Mouse (Mus musculus) forebrain, embryonic 14.5 days (tissue): Measurements from ENCODE around the gene Tfr2. TPM values are rescaled to one million over a fixed set of nuclear protein-coding genes. Genes with fewer than 3 reads are reported as not detected.

Experiments used
- ATAC-seq: fragments of 200-750 bp; cut with Nextera tagmentation; 2 replicates; pipeline ENCODE4 v1.8.0; 2017; ENCODE audit warnings: mild to moderate bottlenecking, moderate library complexity
- DNase-seq: peaks from one replicate; pipeline ENCODE4 v3.0.0-alpha.2; 2015; ENCODE audit warnings: low spot score
- H3K27ac ChIP-seq: fragments of 300-500 bp; sonication (generic); 2 replicates; pipeline ENCODE4 v1.5.1; 2014; ENCODE audit warnings: low read depth, mild to moderate bottlenecking, control low read depth, low read length, moderate library complexity
- H3K27me3 ChIP-seq: fragments of 300-500 bp; sonication (generic); replicated peaks from 2 replicates; pipeline ENCODE4 v1.6.1; 2014; ENCODE audit warnings: low read length, control low read depth, mixed read lengths; ENCODE audit not compliant: control insufficient read depth, insufficient read depth
- H3K36me3 ChIP-seq: fragments of 300-500 bp; sonication (generic); 2 replicates; pipeline ENCODE4 v1.6.1; 2014; ENCODE audit warnings: low read length, control low read depth; ENCODE audit not compliant: control insufficient read depth, insufficient read depth
- H3K4me1 ChIP-seq: fragments of 300-500 bp; sonication (generic); 2 replicates; pipeline ENCODE4 v1.6.1; 2014; ENCODE audit warnings: antibody characterized with exemption, low read length, control low read depth; ENCODE audit not compliant: control insufficient read depth, insufficient read depth
- H3K4me2 ChIP-seq: fragments of 300-500 bp; sonication (generic); 2 replicates; pipeline ENCODE4 v1.6.1; 2014; ENCODE audit warnings: mild to moderate bottlenecking, control low read depth, low read length
- H3K4me3 ChIP-seq: fragments of 300-500 bp; sonication (generic); 2 replicates; pipeline ENCODE4 v1.5.1; 2014; ENCODE audit warnings: low read depth, low read length, control low read depth
- H3K9ac ChIP-seq: fragments of 300-500 bp; sonication (generic); 2 replicates; pipeline ENCODE4 v1.6.1; 2014; ENCODE audit warnings: mild to moderate bottlenecking, low read length, control low read depth, moderate library complexity
- H3K9me3 ChIP-seq: fragments of 300-500 bp; sonication (generic); replicated peaks from 2 replicates; pipeline ENCODE4 v1.6.1; 2016; ENCODE audit warnings: low read length, control low read depth, mixed read lengths; ENCODE audit not compliant: control insufficient read depth
- WGBS: fragments of 180-500 bp; shearing (Covaris S2); extraction: QIAGEN DNeasy Blood & Tissue Kit; methylation state at CpG from one replicate; pipeline ENCODE4 v1.1.7; 2014; 5-methylcytosine and 5-hydroxymethylcytosine counted together
- polyA plus RNA-seq: library from polyadenylated mRNA; unstranded; fragments of >200 nt; fragmentation: Nextera tagmentation; extraction: Ambion mirVana; gene quantifications from 2 replicates; pipeline ENCODE4 v1.2.1, GENCODE M21; 2014

Gene Tfr2
- polyA plus RNA-seq, 1 experiment from 2014 or later = 1.8 TPM

DNA sequence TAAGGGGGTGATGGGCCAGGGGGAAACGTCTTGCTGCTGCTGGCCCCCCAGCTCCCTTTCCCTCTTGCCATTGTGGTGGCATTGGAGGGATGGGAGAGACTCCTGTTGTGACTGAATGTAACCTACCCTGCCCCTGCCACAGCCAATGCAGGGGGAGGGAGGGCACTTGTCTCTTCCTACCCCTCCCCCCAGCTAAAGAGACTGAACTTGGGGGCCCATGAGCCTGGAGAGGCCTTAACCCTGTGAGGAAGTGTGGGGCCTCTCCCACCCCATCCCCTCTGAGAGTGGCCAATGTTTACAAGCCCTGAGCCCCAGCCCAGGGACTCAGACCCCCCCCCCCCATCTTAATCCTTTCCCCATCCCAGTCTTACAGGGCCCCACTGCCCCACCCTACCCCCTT is 42.2 kb upstream of the Tfr2 start:
- Histone ChIP-seq H3K9ac (no peak overlapping the region), H3K4me1 (peaks cover 7% of the 10 kb centered on the region; the same call in 1 of the 2 replicates), H3K4me3 (no peak overlapping the region), H3K27me3 (no peaks in the 10 kb centered on the region), H3K36me3 (peaks cover 76% of the 10 kb centered on the region), H3K27ac (peak overlapping the region; percentile 44; the same call in 1 of the 2 replicates), H3K9me3 (no peaks in the 10 kb centered on the region), H3K4me2 (no peak overlapping the region)
- 40% methylated on average over 1 of the region's 1 CpGs for WGBS
- ATAC-seq (no peak), DNase-seq (no peak)

DNA sequence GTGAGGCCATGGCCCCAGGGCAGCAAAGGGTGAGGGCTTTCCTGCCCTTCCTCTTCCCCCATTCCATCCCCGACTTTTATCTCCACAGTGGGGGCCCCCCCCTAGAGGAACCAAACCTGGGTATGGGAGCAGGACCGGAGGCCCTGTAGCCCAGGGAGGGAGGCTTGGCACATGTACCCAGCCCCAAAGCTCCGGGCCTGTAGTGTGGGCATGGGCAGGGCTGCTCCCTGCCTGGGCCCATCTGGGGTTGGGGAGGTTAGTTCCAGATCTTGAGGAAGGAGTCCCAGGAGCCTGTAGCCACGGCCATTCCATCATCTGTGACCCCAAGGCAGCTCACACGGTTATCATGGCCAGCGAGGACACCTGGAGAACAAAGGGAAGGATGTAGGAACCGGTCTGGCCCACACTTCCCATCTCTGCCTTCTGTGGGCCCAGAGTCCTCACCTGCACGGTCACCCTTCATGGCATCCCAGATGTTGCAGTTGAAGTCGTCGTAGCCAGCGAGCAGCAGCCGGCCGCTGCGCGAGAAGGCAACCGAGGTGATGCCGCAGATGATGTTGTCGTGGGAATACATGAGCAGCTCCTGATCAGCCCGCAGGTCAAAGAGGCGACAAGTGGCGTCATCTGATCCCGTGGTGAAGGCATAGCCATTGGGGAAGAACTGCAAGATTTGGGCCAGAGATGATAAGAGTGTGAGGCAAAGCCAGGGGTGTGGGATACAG is 41.2 kb upstream of the Tfr2 start:
- DNase-seq = no peak
- peaks cover 7% of the 10 kb centered on the region; the same call in 1 of the 2 replicates for H3K4me1 ChIP-seq
- no peaks in the 10 kb centered on the region for H3K27me3 ChIP-seq
- no peak for ATAC-seq
- no peaks in the 10 kb centered on the region for H3K9me3 ChIP-seq
- H3K27ac ChIP-seq = no peak overlapping the region
- no peak overlapping the region for H3K4me3 ChIP-seq
- 85% methylated on average over 22 of the region's 22 CpGs for WGBS
- H3K36me3 ChIP-seq = peaks cover 66% of the 10 kb centered on the region
- H3K4me2 ChIP-seq = no peak overlapping the region
- H3K9ac ChIP-seq = no peak overlapping the region

DNA sequence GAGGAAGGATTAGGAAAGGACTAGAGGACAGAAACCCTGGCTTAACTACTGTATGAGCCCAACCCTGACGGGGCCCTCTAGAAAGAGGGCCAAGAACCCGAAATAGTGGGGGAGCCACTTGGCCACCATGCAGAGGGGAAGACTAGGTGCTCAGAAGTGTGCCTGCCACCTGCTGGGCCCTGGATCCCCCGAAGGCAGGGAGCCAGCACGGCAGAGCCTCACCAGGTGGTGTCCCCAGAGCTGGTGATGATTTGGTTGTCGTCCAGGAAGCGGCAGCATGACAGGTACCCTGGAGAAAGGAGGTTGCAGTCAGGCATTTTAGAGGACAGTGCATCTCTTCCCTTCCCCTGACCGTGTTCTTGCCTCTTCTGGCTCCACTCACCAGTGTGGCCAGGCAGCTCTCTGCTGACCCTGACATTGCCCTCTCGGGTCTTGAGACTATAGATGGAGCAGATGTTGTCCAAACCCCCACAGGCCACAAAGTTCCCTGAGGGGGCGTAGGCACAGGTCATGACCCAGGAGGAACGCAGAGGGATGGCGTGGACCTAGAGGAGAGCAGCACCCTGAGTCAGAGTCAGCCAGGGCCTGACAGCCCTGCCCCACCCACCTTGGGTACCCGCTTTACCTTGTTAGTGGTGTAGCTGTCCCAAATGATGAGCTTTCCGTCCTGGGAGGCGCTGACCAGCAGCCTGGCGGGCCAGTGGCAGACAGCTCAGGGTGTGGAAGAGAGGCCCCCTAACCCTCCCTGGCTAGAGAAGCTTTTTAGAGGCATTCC is 40.2 kb upstream of the Tfr2 start:
- WGBS = 83% methylated on average over 15 of the region's 15 CpGs
- Histone ChIP-seq H3K9ac (peak overlapping the region; percentile 98), H3K27ac (peak overlapping the region; percentile 27; the same call in 1 of the 2 replicates), H3K4me2 (peak overlapping the region; percentile 68), H3K27me3 (no peaks in the 10 kb centered on the region), H3K4me1 (peaks cover 10% of the 10 kb centered on the region), H3K36me3 (peaks cover 56% of the 10 kb centered on the region), H3K9me3 (no peaks in the 10 kb centered on the region), H3K4me3 (peak overlapping the region; percentile 95)
- DNase-seq (no peak), ATAC-seq (no peak)

DNA sequence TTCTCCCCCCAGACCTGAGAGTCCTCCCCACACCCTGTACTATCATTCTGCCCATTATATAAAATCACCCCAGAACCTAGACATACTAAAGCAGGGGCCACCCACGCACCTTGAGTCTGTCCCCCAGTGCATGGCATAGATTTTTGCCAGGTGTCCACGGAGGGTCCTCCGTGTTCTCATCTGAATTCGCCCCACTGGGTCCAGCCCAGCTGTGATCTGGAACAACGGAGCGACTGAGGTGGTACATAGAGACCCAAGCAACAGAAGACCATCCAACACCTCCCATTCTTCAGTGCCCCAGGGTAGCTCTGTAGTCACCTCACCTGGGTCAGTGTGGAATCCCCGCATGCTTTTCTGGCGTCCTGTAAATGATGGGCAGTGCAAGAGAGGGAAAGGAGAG is 39.6 kb upstream of the Tfr2 start:
- peak overlapping the region; percentile 95 for H3K4me3 ChIP-seq
- H3K9me3 ChIP-seq = no peaks in the 10 kb centered on the region
- peak overlapping the region; percentile 98 for H3K27ac ChIP-seq
- H3K27me3 ChIP-seq = no peaks in the 10 kb centered on the region
- peak overlapping the region; percentile 98 for H3K9ac ChIP-seq
- H3K4me2 ChIP-seq = peak overlapping the region; percentile 68
- H3K4me1 ChIP-seq = peaks cover 10% of the 10 kb centered on the region
- H3K36me3 ChIP-seq = peaks cover 49% of the 10 kb centered on the region
- DNase-seq = no peak
- ATAC-seq = no peak
- 63% methylated on average over 8 of the region's 8 CpGs for WGBS

DNA sequence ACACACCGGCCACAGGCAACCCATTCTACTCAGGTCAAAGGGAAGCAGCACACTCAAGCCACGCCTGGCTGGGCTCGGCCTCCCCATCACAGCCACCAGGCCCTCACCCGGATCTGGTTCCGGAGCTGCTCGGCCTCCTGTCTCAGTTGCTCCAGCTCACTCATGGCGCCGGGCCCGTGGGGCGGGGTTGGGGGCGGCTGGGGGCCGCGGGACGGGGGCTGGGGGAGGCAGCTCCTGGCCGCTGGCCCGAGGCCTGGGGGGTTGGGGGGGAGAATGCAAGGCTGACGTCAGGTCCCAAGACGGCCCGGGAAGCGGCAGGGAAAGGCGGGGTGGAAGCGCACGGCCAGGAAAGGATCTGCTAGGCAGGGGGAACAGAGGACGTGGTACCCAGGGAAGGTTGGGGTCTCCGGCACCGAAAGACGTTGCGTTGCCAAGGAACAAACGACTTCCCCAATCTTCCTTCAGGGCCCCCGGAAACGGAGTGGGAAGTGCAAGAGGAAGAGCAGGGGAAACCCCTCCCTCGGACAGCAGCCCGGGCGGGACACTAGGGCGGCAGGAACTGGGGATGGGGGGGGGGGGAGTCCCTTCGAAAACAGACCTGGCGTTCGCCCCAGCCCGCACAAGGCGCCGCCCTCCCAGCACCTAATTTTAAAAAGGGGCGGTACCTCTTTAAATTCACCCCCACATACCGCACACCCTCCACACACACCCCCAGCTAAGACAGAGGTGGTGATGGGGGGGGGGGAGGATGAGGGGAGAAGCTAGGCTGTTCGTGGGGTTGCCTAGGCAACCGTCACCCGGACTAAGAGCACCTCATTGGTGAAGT is 38.8 kb upstream of the Tfr2 start:
- under 1% methylated on average over 44 of the region's 46 CpGs for WGBS
- Histone ChIP-seq H3K9me3 (no peaks in the 10 kb centered on the region), H3K4me3 (peak overlapping the region; percentile 95), H3K36me3 (peaks cover 42% of the 10 kb centered on the region), H3K27ac (peak overlapping the region; percentile 98), H3K9ac (peak overlapping the region; percentile 98), H3K4me1 (peaks cover 10% of the 10 kb centered on the region), H3K27me3 (no peaks in the 10 kb centered on the region), H3K4me2 (peak overlapping the region; percentile 68)
- DNase-seq (peak; percentile 96), ATAC-seq (peak; percentile 64)

DNA sequence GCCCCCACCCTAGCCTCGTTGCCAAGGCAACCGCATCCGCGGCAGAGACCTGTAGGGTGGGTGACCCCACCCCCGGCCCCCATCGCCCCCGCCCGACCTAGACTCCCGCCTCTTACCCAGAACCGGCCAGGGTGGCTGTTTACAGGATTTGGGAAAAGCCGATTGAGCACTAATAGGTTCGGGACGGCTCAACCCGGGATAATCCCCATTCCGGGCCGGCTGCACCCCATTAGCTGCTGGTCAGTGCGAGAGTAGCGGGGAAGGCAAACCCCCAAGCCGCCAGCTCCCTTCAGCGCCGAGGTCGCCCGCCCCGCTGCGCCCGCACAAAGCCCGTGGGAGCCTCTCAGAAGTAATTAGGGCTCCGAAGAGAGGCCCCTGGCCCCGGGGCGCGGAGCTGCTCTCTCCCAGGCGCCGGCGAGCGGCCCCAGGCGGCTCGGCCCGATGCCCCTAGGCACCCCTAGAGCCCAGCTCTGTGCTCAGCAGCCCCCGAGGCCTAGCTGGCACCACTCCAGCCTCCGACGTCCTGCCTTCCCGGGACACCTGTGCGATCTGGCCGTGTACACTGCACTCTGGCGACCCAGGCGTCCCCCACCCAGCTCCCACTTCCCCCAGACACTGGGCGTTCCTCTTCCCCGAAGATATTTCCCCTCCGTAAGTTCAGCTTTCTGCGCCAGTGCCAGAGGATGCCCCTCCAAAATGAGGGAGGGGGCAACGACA is 38.1 kb upstream of the Tfr2 start:
- Histone ChIP-seq H3K9me3 (no peaks in the 10 kb centered on the region), H3K4me1 (peaks cover 10% of the 10 kb centered on the region), H3K36me3 (peaks cover 36% of the 10 kb centered on the region), H3K9ac (peak overlapping the region; percentile 98), H3K4me2 (peak overlapping the region; percentile 68), H3K27me3 (no peaks in the 10 kb centered on the region), H3K4me3 (peak overlapping the region; percentile 95), H3K27ac (peak overlapping the region; percentile 98)
- ATAC-seq = peak; percentile 8
- DNase-seq = peak; percentile 59
- WGBS = under 1% methylated on average over 45 of the region's 51 CpGs

DNA sequence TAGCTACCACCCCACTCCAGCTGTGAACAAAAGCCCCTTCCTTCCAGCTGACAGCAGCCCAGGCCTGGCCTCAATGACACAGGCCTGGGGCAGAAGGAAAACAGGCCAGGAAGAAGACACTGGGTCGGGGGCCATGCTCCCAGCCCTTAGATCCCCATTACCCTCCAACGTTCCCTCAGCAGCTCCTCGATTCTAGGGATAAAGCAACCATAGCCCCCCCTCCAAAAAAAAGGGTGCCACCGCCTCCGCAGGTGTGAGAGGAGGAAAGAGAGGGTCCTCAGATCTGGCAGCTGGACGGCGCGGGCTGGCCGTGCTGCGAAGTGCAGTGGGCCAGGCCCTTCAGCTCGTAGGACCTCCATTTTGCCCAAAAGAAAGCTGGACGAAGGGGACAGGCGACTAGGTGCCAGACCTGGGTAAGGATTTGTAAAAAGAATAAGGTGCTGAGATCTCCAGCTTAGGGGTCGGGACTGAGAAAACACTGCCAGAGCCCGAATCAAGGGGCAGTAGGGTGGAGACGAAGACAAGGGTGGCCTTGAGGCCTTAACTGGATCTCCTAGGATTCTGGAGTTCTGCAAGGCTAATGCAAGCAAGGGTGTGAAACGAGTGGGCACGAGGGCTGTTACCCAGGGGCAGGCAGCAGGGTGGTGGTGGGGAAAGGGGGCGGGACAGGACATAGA is 37.4 kb upstream of the Tfr2 start:
- Histone ChIP-seq H3K27ac (peak overlapping the region; percentile 98), H3K27me3 (no peaks in the 10 kb centered on the region), H3K36me3 (peaks cover 30% of the 10 kb centered on the region), H3K9me3 (no peaks in the 10 kb centered on the region), H3K4me2 (peak overlapping the region; percentile 68), H3K4me3 (peak overlapping the region; percentile 95), H3K4me1 (peaks cover 10% of the 10 kb centered on the region), H3K9ac (peak overlapping the region; percentile 98)
- ATAC-seq (peak; percentile 5; the same call in 1 of the 2 replicates), DNase-seq (no peak)
- under 1% methylated on average over 19 of the region's 19 CpGs for WGBS

DNA sequence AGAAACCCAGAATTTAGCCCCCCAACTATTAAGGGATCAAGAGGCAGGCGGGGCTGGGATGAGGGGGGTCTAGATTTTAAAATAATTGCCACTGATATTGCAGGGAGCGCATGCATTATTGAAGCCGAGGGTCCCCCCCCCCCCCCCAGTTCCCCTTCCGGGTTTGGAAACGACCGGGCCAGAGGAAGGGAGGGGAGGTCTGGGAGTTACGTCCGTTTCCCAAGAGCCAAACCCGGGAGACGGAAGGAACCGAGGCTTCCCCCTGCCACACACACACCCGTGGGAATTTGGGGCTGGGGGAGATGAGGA is 36.9 kb upstream of the Tfr2 start:
- DNase-seq (no peak), ATAC-seq (peak; percentile 30; the same call in 1 of the 2 replicates)
- Histone ChIP-seq H3K4me2 (peak overlapping the region; percentile 68), H3K4me3 (peak overlapping the region; percentile 95), H3K9ac (peak overlapping the region; percentile 98), H3K4me1 (peaks cover 10% of the 10 kb centered on the region), H3K27ac (peak overlapping the region; percentile 98), H3K9me3 (no peaks in the 10 kb centered on the region), H3K36me3 (peaks cover 25% of the 10 kb centered on the region), H3K27me3 (no peaks in the 10 kb centered on the region)
- WGBS = 1% methylated on average over 10 of the region's 12 CpGs
